Mouse (Mus musculus): ENCODE measurements at regions not wholly inside any gene's neighbourhood (a gene's known extent, or its start where the extent isn't known, plus 50 kb on each side); places are given as distances from the start of the nearest gene placed in this dataset.

DNA sequence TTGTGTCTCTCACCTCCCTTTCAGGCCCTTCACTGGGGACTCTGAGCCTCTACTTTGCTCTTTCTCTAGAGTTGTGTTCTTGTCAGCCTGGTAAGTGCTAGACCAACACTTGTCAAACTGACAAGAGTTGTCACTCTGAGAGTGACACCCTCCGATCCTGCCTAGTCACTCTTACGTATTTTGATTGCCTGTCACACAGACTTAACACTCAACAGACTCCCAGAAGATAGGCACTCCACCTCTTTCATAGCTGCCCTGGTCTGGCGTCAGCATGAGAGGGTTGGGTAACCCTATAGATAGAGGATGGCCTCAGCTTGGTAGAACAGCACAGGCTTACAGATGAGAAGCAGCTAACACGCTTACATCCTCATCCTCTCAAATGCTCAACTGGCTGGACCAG, 62.0 kb upstream of the Eomes start:
- no peak for DNase-seq

- no peak for DNase-seq
Measured at GRCm38 (mm10) chr9:118416475-118416874, 61.5 kb upstream of the Eomes start.

- DNase-seq = no peak
Measured at GRCm38 (mm10) chr9:118424344-118424743, 53.7 kb upstream of the Eomes start.

All from adrenal gland, postnatal 25 days (tissue).